Mouse (Mus musculus): Measurements from ENCODE around the gene Arhgap23.

The Arhgap23 gene

DNA sequence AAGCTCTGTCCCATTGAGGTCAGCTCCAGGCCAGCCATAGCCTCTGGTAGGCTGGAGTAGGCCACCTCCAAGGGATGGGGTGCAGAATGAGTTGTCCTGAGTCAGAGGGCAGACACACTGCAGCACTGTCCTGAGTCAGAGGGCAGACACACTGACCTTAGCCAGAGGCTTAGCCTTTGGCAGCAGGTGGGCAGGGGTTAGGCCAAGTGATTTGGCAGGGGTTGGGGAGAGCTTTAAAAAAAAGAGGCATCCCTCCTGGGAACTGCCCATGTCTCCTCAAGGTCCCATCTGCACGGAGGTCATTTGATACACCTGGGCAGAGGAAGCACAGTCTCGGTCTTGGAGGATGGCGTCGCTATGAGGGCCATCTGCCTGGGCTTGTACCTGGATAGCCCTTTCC lies 48.7 kb downstream of the Arhgap23 start:
- no peak for DNase-seq (ENCODE audit: low spot score in 2 of 2)

DNA sequence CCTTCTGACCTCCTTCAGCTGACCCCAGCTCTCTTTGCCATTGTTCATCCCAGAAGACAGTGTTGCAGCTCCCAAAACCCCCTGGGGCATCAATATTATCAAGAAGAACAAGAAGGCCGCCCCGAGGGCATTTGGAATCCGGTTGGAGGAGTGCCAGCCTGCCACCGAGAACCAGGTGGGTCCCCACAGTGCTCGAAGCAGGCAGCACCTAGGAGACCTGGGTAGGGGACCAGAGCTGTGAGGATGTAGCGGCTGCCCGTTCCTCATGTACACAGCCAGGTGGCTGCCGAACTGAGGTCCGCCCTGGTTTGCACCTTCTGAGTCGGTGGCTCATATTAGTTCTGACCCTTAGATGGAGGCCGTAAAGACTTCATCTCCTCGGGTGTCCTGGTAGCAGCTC lies 50.6 kb downstream of the Arhgap23 start:
- no peak for DNase-seq (ENCODE audit: low spot score in 2 of 2)

DNA sequence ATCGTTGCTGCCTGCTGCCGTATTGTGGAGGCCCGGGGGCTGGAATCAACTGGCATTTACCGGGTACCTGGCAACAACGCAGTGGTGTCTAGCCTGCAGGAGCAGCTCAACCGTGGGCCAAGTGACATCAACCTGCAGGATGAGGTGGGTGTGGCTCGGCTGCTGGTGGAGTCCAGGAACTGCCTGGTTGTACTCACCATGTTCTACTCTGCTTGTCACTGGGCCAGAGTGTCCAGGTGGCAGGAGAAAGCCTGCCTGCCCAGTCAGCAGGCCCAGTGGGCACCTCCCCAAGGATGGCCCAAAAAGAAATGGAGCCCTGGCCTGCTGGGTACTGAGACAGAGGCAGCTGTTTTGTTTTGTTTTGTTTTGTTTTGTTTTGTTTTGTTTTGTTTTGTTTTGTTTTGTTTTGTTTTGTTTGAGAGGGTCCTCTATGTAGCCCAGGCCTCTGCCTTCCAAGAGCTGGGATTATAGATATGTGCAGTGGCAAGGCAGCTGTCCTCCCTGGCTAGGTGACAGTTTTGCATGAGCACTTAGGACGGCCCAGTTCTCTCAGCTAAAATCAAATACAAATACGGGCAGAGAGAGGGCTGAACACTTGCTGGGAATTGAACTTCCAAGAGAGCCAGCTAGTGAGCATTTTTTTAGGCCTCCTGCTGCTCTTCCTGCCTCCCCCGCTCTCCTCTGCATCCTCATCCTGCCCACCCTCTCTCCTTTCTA lies 51.3 kb downstream of the Arhgap23 start:
- DNase-seq (ENCODE audit: low spot score in 2 of 2): no peak

DNA sequence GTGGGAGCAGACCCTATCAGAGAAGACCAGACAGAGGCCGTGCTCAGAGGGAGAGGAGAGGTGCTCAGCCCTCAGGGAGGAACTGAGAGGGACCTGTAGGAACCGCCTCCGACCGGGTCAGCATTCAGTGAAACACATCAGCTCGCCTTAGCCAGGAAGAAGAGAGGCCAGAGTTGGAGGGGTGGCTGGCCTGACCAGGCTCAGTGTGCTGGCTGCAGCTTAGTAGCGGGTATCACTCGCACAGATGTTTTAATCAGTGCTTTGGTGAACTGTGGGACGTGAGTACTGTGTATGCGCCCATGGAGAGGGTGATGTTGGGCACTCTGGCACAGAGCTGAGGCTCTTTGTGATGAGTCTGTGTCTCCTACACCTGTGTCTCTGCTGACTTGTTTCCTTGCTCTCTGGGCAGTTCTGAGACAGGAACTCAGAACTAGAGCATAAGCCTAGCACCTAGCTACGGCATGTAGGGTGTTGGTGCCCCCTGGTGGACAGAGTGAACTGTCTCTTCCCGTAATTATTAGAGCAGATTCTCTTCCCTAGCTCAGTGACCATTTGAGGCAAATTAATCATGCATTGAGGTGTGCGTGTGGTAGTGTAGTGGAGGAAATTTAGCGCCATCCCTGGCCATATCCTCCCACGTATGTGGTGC lies 53.4 kb downstream of the Arhgap23 start:
- DNase-seq (ENCODE audit: low spot score in 2 of 2): peak; percentile 80 to 89

DNA sequence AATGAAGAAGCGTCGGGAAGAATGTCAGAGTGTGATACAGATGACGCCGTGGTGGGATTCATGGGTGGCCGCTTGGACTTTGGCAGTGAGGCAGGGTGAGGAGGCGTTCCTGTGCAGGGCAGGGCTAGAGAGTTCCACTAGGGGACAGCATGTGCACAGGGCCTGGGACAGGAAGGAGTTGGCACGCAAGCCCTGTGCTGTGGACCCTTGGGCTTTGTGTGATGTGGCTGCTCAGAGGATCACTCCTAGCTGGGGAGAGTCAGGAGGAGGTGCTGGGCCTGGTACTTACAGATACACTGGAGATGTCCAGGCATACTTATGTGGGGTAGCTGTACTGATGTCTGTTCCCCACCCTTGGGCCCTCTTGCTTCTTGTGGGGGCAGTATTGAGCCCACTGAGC lies 54.5 kb downstream of the Arhgap23 start:
- no peak for DNase-seq (ENCODE audit: low spot score in 2 of 2)

DNA sequence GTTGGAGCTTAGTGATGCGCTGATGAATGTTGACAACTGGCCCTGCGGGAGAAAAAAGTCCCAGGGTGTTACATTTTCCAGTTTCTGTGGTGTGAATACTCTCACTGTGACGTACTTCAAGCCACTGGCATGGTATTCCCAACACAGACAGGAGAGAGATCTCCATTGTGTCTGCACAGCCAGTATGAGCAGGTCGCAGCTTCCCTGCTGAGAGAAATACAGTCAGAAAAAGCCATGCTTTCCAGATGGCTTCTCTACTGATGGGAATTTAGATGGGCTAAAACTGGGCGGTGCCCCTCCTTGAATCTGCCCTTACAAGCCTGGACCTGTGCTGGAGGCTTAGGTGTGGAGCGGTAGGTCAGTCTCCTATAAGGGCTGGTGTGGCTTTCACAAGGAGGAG lies 55.9 kb downstream of the Arhgap23 start:
- DNase-seq (ENCODE audit: low spot score in 2 of 2): no peak

DNA sequence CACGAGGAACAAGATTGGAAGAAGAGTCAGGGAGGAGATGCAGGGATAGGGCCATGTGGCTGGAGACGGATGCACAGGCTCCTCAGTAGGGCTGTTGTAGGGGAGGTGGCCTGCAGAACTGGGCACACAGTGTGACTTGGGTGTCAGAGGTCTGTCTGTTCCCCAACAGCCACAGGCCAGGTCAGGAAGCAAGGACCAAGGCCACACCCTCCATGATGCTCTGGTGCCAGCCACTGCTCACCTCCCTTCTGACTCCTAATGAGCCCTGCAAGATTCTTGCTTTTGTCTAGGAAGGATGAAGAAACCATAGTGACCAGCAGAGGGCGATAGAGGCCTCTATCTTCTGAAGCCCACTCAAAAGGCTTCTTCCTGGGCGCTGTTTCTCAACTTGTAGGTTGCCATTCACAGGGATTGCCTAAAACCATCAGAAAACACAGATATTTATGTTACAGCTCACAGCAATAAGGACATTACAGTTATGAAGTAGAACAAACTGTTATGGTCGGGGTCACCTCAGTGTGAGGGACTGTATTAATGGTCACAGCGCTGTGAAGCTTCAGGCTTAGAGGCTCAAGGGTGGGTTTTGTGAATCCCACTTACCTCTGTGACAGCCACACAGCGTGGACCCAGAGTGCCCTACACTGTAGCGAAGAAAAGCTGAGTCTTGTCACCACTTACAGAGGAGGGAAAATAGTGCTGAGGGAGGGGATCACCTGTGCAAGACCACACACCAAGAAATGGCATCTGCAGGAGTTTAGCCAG lies 61.2 kb downstream of the Arhgap23 start:
- DNase-seq (ENCODE audit: low spot score in 2 of 2): peak; percentile 79 to 83

DNA sequence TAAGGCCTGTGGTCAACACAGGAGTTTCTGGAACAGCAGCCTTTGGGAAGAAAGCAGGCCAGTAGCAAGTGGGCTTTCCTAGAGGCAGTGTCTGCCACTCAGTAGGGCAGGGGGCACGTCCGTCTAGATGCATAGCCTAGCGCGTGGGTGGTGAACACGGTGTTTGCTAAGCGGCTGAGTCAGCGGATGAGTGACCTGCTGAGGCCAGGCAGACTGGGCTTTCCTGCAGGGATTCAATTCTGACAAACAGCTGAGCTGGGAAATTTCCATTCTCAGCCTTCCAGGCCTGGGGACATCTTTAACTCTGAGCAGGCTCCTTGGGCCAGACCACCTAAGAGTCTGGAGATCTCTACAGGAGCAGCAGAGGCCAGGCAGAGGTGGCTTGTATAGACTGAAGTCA lies 62.1 kb downstream of the Arhgap23 start:
- no peak for DNase-seq (ENCODE audit: low spot score in 2 of 2)

DNA sequence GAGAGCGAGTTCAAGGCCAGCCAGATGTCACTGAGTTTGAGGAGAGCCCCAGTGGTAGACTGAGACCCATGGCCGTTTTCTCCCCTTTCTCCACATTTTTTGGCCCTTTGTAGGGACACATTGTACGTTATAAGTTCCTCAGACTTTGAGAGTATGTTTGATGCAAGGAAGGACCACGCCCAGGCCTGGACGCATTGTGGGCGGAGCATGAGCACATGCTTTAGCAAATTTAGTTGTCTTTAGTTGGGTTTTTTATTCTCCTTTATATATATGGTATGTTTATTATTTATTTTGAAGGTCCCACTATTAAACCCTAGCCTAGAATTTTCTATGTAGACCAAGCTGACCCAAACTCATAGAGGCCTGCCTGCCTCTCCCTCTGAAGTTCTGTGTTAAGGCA lies 63.0 kb downstream of the Arhgap23 start:
- DNase-seq (ENCODE audit: low spot score in 2 of 2): no peak

DNA sequence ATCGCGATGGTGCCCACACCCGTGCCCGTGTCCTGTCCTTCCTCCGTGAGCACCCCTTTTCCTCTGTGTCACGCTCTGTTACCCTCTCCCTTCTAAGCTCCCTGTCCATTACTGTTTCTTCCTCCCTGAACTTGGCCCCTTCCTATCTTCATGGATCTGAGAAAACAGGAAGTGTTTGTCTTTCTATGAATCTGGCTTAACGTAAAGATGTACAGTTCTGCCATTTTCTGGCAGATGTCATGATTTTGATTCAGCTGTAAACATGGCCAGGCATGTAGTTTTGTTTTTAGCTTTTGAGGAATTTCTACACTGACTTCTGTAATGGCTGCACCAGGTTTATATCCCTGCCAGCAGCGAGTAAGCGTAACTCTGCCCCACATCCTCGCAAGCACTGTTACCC lies 63.8 kb downstream of the Arhgap23 start:
- DNase-seq (ENCODE audit: low spot score in 2 of 2): no peak

DNA sequence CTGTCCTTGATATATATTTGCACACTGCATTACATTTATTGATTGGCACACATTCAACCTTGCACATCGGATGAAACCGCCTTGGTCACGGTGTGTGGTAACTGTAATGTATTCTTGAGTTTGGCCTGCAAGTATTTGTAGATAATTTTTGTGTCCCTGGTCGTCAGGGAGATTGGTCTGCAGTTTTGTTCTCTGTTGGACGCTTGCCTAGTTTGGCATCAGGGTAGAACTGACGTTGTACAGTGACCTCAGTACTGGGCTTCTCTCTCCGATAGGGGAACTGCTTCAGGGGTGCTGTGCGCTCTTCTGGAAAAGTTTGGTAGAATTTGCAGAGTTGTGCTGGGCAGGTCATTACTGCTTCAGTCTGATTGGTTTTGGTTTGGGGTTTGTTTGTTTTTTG lies 64.5 kb downstream of the Arhgap23 start:
- DNase-seq (ENCODE audit: low spot score in 2 of 2): no peak

DNA sequence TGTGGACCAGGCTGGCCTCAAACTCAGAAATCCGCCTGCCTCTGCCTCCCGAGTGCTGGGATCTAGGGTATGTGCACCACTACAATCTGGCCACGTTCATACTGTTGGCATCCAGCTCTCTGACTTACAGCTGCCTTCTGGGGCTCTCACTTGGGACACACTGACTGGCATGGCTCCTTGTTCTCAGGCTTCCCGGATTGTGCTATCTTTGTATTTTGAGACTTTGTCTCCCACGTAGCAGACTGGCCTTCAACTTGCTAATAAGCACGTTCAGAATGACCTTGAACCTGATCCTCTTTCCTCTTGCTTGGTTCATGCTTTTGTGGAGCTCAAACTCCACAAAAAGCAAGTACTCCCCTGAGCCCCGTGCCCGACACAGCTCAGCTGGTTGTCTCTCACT lies 70.3 kb downstream of the Arhgap23 start:
- no peak for DNase-seq (ENCODE audit: low spot score in 2 of 2)

DNA sequence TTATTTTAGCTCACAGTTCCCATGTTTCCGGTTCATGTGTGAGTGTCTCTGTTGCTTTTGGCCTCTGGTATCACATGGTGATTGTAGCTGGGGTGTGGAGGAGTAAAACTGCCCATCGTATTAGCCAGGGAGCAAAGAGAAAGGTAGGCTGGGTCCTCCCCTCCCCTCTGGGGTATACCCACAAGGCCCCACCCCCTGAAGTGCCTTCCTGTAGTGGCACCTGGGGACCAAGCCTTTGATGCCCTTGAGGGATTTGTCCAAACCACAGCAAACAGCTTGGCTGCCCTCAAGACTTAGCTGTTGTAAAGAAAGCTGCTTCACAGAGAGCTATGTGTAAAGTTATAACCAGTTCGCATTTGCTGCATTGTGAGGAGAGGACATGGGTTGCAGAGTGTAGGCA lies 72.3 kb downstream of the Arhgap23 start:
- no peak for DNase-seq (ENCODE audit: low spot score in 2 of 2)

DNA sequence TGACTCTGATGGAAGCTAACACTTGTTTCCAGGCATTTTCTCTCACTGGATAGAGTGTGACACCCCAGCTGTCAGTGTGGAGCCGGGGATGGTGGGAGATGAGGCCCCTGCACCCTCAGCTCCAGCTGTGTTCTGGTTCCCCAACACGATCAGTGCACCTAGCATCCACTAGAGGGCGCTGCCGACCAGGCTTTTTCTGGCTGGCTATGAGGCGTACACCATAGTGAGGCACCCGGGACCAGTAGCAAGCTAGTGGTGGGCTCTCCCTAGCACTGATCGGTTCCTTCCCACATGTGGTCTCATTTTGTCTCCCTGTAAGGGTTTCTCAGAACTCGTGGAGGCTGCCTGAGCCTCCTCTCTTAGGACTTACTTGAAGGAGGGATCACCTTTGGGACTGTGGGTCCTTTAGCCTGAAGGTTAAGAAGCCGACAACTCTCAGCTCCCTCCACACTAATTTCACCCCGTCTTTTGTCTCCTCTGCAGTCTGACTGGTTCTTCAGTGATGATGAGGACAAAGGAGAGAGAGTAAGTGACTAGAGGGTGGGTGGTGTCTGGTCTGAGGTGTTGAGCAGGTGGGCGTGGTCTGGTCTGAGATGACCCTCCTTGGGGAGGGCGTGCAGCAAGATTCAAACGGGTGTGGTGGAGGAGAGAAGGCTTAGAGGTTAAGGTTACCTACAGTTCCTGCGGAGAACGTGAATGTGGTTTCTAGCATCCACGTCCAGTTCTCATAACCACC lies 74.4 kb downstream of the Arhgap23 start:
- peak in 1 of 2 experiments; percentile 84 for DNase-seq (ENCODE audit: low spot score in 2 of 2)

DNA sequence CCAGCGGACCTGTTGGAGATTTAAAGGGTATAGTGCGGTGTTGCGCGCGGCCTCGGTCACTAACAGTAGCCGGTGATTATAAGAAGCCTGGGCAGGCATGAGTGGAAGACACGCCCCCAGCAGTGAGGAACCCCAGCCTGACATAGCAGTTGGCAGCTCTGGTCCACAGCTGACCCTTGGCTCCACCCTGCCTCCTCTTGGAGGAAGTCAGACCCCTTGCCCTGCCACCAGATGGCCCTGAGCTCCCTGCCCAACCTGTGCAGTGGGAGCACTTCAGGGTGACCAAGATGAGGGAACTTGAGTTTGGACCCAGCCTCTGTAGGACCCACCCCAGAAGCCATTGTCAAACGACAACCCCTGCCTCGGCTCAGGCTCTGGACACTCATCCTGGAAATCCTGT lies 76.3 kb downstream of the Arhgap23 start:
- DNase-seq (ENCODE audit: low spot score in 2 of 2): no peak

DNA sequence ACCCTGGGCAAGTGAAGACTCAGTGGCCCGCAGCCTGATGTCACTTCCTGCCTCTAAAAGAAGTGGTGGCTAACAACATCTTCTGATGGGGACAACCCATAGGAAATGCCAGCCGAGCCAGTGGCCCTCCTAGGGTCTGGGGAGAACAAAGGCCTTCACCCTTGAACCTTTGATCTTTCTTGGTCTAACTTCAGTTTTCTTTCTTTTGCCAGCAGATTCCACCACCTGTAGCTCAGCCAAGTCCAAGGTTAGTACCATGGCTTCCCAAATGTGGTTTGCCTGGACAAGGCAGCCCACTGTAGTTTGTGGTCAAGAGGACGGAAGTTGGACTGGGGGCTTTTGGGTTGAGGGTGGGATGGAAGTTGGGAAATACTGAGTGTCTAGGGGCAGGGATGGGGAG lies 77.5 kb downstream of the Arhgap23 start:
- DNase-seq (ENCODE audit: low spot score in 2 of 2): no peak

DNA sequence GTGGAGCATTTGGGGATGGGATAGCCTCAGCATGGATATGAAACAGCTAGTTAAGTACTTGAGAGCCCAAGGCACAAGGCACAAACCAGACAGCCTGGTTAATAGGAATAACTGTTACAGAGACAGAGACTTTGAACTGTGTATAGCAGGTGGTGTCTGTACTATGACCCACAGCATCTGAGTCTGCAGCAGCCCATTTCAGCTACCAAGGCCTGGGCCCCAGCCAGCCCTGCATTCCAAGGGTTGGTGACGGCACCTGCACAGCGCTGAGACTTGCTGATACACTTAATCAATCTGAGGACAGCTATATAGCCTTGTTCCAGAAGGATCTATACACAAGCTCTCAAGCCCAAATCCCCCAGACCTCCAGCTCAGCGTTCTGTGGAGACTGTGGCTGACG lies 82.2 kb downstream of the Arhgap23 start:
- DNase-seq (ENCODE audit: low spot score in 2 of 2): no peak

DNA sequence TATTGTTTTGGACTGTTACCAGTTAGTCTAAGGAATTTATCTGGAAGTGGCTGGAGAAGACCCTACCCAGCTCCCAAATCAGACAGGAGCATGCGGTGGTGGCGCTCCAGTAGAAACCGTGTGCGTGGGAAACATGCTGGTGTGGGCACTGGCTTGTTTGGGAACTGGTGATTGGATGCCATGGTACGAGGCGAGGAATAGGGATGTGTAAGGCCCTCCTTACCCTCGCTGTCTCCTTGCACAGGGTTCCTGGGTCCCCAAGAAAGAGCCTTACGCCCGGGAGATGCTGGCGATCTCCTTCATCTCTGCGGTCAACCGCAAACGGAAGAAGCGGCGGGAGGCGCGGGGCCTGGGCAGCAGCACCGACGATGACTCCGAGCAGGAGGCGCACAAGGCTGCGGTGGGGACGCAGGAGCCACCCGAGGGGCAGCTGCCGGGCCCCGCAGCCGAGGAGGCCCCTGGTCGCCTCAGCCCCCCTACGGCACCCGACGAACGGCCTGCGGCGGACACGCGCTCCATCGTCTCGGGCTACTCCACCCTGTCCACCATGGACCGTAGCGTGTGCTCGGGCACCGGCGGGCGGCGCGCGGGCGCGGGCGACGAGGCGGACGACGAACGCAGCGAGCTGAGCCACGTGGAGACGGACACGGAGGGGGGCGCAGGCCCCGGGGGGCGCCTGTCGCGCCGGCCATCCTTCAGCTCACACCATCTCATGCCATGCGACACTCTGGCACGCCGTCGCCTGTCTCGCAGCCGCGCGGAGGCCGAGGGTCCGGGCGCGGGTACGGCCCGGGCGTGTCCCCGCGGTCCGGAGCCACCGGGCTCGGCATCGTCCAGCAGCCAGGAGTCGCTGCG lies 84.8 kb downstream of the Arhgap23 start, which contains the start of gene 4933428G20Rik:
TSS of gene 4933428G20Rik (minus strand) at position 476 of the 855 bp plus-strand sequence.
- DNase-seq (ENCODE audit: low spot score in 2 of 2): no peak

DNA sequence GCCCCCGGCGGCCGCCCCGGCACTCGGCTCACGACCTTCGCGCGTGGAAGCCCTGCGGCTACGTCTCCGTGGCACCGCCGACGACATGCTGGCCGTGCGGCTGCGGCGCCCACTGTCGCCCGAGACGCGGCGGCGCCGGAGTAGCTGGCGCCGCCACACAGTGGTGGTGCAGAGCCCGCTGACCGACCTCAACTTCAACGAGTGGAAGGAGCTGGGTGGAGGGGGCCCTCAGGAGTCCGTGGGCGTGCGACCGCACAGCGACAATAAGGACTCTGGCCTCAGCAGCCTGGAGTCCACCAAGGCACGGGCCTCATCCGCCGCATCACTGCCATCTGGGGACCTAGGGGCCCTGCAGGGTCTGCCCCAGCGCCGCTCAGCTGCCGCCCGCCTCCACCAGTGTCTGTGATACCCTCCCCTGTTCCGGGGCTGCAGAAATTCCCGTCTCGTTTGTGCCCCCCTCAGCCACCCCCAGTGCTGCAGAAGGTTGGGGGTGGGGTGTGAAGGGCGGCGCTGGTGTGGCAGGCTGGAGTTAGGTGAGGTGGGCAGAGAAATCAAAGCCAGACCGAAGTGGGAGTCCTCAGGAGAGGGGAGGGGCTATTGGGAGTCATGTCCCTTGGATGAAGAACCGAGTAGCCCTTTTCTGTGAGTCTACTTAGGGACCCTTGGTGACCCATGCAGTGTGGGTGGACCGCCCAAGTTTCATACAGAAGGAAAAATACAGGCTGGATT lies 85.6 kb downstream of the Arhgap23 start:
- DNase-seq (ENCODE audit: low spot score in 2 of 2): no peak

DNA sequence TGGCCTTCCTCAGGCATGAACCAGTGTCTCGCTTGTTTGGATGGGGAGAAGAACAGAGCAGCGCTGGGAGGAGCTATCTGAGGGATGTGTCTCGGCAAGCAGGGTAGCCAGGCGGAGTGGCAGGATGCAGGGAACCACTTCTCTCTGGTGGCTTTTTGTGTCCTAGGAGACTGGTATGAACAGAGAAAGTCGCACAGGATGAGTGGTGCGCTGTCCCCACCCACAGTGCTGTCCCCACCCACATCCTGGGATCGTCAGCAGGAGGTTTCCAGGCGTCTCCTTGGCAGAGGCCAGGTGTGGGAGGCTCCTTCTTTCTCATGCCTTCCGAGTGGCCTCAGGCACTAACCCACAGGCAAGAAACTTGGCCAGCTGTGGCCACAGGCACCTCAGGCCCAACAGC lies 87.0 kb downstream of the Arhgap23 start:
- no peak for DNase-seq (ENCODE audit: low spot score in 2 of 2)

DNA sequence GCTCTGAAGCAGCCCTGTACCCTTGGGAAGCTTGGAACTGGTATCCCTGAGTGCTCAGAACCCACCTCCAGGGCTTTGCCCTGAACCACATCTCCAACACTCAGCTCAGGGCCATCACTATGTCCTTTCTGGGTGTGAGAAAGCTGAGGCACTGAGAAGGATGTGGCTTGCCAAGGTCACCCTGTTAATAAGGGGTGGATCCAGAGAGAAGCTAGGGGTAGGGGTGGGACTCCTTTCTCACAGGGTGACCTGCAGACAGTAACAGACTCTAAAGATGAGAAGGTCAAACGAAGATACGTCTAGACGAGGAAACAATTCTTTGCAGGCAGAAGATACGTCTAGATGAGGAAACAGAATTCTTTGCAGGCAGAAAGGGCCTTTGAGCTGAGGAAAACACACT lies 87.5 kb downstream of the Arhgap23 start:
- no peak for DNase-seq (ENCODE audit: low spot score in 2 of 2)

All from right cerebral cortex, postnatal 10 days (tissue).